Mouse (Mus musculus) left cerebral cortex, postnatal 10 days (tissue): Measurements from ENCODE around the gene Slc38a9. TPM values are rescaled to one million over a fixed set of nuclear protein-coding genes. Genes with fewer than 3 reads are reported as not detected.

Experiments
- DNase-seq, 2 experiments: peaks; one replicate each; pipeline ENCODE4 v3.0.0; 2021 to 2022; ENCODE audit warnings: low spot score in 2 of 2, mixed read lengths in 1 of 2; ENCODE audit errors: extremely low spot score in 1 of 2
- intact Hi-C: fragments of 180-260 bp; cut with DNase I; formaldehyde crosslinking; loops from one replicate; pipeline ENCODE4 v1.15.1; 2025
- total RNA-seq, 2 experiments: library from RNA; stranded (reverse); gene quantifications; 2 replicates each; pipeline ENCODE4 v1.2.3; 2021

The Slc38a9 gene
- total RNA-seq, 2 experiments from 2014 or later, result 16.3 to 18.8 TPM

GRCm38 (mm10) chr13:112786942-112787533 lies 126.5 kb downstream of the Slc38a9 start:
- DNase-seq, result no peak
- intact Hi-C loops, result no loop called here

Other genes with a start within 250 kb of the Slc38a9 start
- gene Il6st, start 196.7 kb upstream of the Slc38a9 start, total RNA-seq, result 10 to 100 TPM; 76.1 to 84.1 TPM
- under 1 TPM; 0.17 to 0.26 TPM for gene Il31ra, start 66.4 kb upstream of the Slc38a9 start, total RNA-seq
- gene Ddx4, start 8.3 kb upstream of the Slc38a9 start, total RNA-seq, result under 1 TPM; 0.83 to 0.97 TPM
- 10 to 100 TPM; 30.0 to 30.1 TPM for gene Plpp1, start 140.0 kb downstream of the Slc38a9 start, total RNA-seq